Mouse (Mus musculus) stomach, postnatal 0 days (tissue): Measurements from ENCODE around the gene H2-M5.

ENCODE experiments used
- CTCF ChIP-seq: IDR thresholded peaks from 2 replicates; pipeline ENCODE4 v1.5.1; 2016; ENCODE audit warnings: antibody characterized with exemption, low read depth, mild to moderate bottlenecking, moderate library complexity
- EP300 ChIP-seq: optimal IDR thresholded peaks from 2 replicates; pipeline ENCODE3; 2016; ENCODE audit warnings: antibody characterized with exemption

GRCm38 (mm10) chr17:36948286-36948685 is 41.1 kb downstream of the H2-M5 start:
- no peak for TF ChIP-seq CTCF
- TF ChIP-seq EP300, result no peak
